ENCODE assay signal across 7 mouse cellular contexts in the genomic region with DNA sequence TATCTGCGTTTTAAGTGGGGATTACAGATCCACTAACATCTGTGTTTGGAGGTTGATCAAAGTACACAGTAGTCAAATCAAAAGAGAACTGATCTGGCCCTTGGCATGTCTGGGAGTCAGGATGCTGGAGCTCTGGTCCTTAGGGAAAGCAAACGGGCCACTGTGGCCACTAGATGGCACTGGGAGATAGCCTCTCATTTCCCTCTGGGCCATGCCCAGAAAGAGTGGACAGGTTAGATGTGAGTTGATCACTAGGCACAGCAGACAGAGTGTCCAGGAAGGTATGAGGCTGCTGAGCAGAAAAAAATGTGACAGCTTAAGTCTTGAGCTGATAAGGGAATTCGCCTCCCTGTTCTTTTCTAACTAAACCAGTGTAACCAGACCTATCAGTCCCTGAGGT. TPM values are rescaled to one million over a fixed set of nuclear protein-coding genes. Genes with fewer than 3 reads are reported as not detected.
DNase-seq lines count a peak whose midpoint lies in the region; ATAC-seq and TF ChIP-seq lines count a peak whose summit lies in the region.

No protein-coding gene starts in this region.

- peak; percentile 90 for TF ChIP-seq CTCF in ES-Bruce4 (IDR thresholded peaks at IDR 0.05; ENCODE audit: low read depth, low read length)
- TF ChIP-seq CTCF in gastrocnemius, adult 2 months (IDR thresholded peaks at IDR 0.05) = peak; percentile 87
- peak; percentile 84 for TF ChIP-seq CTCF in lung, embryonic 14.5 days (IDR thresholded peaks at IDR 0.05; ENCODE audit: low read depth)

- H3K4me2 ChIP-seq in lung, embryonic 14.5 days = no peak overlapping the region

- TF ChIP-seq POLR2A in ES-Bruce4 (IDR thresholded peaks at IDR 0.05; ENCODE audit: insufficient read depth, low read length) = no peak

- H3K4me1 ChIP-seq in ES-Bruce4 (ENCODE audit: control insufficient read depth, insufficient read depth, low read length) = peaks cover 1% of the 10 kb centered on the region
- no peaks in the 10 kb centered on the region for H3K4me1 ChIP-seq in lung, embryonic 14.5 days (ENCODE audit: insufficient read depth)

- no peaks in the 10 kb centered on the region for H3K27me3 ChIP-seq in ES-Bruce4 (ENCODE audit: control insufficient read depth, insufficient read depth, low read length, poor library complexity, severe bottlenecking)
- H3K27me3 ChIP-seq in lung, embryonic 14.5 days (ENCODE audit: insufficient read depth, low read length) = no peaks in the 10 kb centered on the region

- intact Hi-C loops in gastrocnemius, adult 2 months (cut with DNase I) = loop anchor here (1.0 kb wide), 2 partner anchors 69 to 105 kb away; no protein-coding TSS in a partner anchor

- H3K4me3 ChIP-seq in ES-Bruce4 (ENCODE audit: low read depth, low read length) = no peak overlapping the region
- no peak overlapping the region for H3K4me3 ChIP-seq in gastrocnemius, adult 2 months
- H3K4me3 ChIP-seq in lung, embryonic 14.5 days (ENCODE audit: low read depth, low read length) = no peak overlapping the region

- H3K9me3 ChIP-seq in ES-Bruce4 (replicated peaks; ENCODE audit: control insufficient read depth, insufficient read depth, low read length, poor library complexity, severe bottlenecking) = no peaks in the 10 kb centered on the region
- H3K9me3 ChIP-seq in lung, embryonic 14.5 days (ENCODE audit: low read depth, low read length) = no peaks in the 10 kb centered on the region

- H3K9ac ChIP-seq in ES-Bruce4 (ENCODE audit: low read depth, poor library complexity, severe bottlenecking) = no peak overlapping the region
- H3K9ac ChIP-seq in lung, embryonic 14.5 days = no peak overlapping the region

- no peak overlapping the region for H3K27ac ChIP-seq in ES-Bruce4 (ENCODE audit: insufficient read depth, low read length)
- no peak overlapping the region for H3K27ac ChIP-seq in gastrocnemius, adult 2 months
- no peak overlapping the region for H3K27ac ChIP-seq in lung, embryonic 14.5 days (ENCODE audit: low read depth)

- no peak for TF ChIP-seq EP300 in ES-Bruce4 (IDR thresholded peaks at IDR 0.05; ENCODE audit: insufficient read depth, low read depth, low read length)

- peak; percentile 82; the same call in 1 of the 2 replicates for ATAC-seq in lung, embryonic 14.5 days (ENCODE audit: insufficient read depth)

- peak; percentile 83 for DNase-seq in 3T3-L1 (ENCODE audit: low read depth, low spot score)
- DNase-seq in cerebellum, adult 9-10 months = peak; percentile 88
- DNase-seq in gastrocnemius, adult 2 months = peak; percentile 73
- DNase-seq in kidney, postnatal 10 days = peak; percentile 82
- DNase-seq in lung, embryonic 14.5 days = peak; percentile 82
- peak; percentile 43 for DNase-seq in right cerebral cortex, postnatal 4 days

- no peaks in the 10 kb centered on the region for H3K36me3 ChIP-seq in ES-Bruce4 (ENCODE audit: control insufficient read depth, insufficient read depth, low read length, poor library complexity, severe bottlenecking)
- no peaks in the 10 kb centered on the region for H3K36me3 ChIP-seq in lung, embryonic 14.5 days (ENCODE audit: insufficient read depth)

- 15% methylated on average over 3 of the region's 3 CpGs for WGBS in lung, embryonic 14.5 days

RNA-seq across cellular contexts. Expression of a gene that starts 6.1 kb away (rescaled TPM):
- 34.1 and 39.3 TPM in 2 replicates for polyA plus RNA-seq in ES-Bruce4 (2011; ENCODE audit: insufficient read depth, insufficient read length, low read depth, missing spikeins)
- 1 to 10 TPM; 1.1 to 1.3 TPM for total RNA-seq in gastrocnemius, adult 2 months (2021)
- 3.9 and 5.2 TPM in 2 replicates for polyA plus RNA-seq in lung, embryonic 14.5 days (2014; fragmentation: Nextera tagmentation; extraction: Ambion mirVana)

RNA-seq across cellular contexts. Expression of a gene that starts 15.5 kb away (rescaled TPM):
- polyA plus RNA-seq in ES-Bruce4 (2011; ENCODE audit: insufficient read depth, insufficient read length, low read depth, missing spikeins) = 1.4 and 2.3 TPM in 2 replicates
- 1 to 10 TPM; 4.6 to 8.6 TPM for total RNA-seq in gastrocnemius, adult 2 months (2021)
- 5.6 and 5.7 TPM in 2 replicates for polyA plus RNA-seq in lung, embryonic 14.5 days (2014; fragmentation: Nextera tagmentation; extraction: Ambion mirVana)
